Mouse (Mus musculus) midbrain, postnatal 0 days (tissue): ENCODE measurements around the gene Lrr1. TPM values are rescaled to one million over a fixed set of nuclear protein-coding genes. Genes with fewer than 3 reads are reported as not detected.

Experiments
- ATAC-seq: fragments of 200-750 bp; cut with Nextera tagmentation; 2 replicates; pipeline ENCODE4 v1.8.0; 2017; ENCODE audit warnings: moderate number of reproducible peaks, mild to moderate bottlenecking, moderate TSS enrichment, moderate library complexity; ENCODE audit not compliant: low FRiP score
- DNase-seq: peaks from one replicate; pipeline ENCODE4 v3.0.0-alpha.2; 2015; ENCODE audit warnings: low spot score
- H3K27ac ChIP-seq: fragments of 300-500 bp; sonication (generic); 2 replicates; pipeline ENCODE4 v1.5.1; 2014; ENCODE audit warnings: low read depth, mild to moderate bottlenecking, low read length, mixed read lengths
- H3K27me3 ChIP-seq: fragments of 300-500 bp; sonication (generic); 2 replicates; pipeline ENCODE4 v1.6.1; 2014; ENCODE audit warnings: low read length, control low read depth, mixed read lengths; ENCODE audit not compliant: insufficient read depth
- H3K36me3 ChIP-seq: fragments of 300-500 bp; sonication (generic); 2 replicates; pipeline ENCODE4 v1.6.1; 2014; ENCODE audit warnings: low read length, control low read depth, mixed read lengths; ENCODE audit not compliant: insufficient read depth
- H3K4me1 ChIP-seq: fragments of 300-500 bp; sonication (generic); 2 replicates; pipeline ENCODE4 v1.6.1; 2014; ENCODE audit warnings: mild to moderate bottlenecking, control low read depth, antibody characterized with exemption, low read length, mixed read lengths; ENCODE audit not compliant: insufficient read depth
- H3K4me2 ChIP-seq: fragments of 300-500 bp; sonication (generic); 2 replicates; pipeline ENCODE4 v1.6.1; 2014; ENCODE audit warnings: low read depth, mild to moderate bottlenecking, low read length, mixed read lengths; ENCODE audit not compliant: poor library complexity, severe bottlenecking
- H3K4me3 ChIP-seq: fragments of 300-500 bp; sonication (generic); 2 replicates; pipeline ENCODE4 v1.5.1; 2014; ENCODE audit warnings: low read depth, mild to moderate bottlenecking, low read length, moderate library complexity
- H3K9ac ChIP-seq: fragments of 300-500 bp; sonication (generic); replicated peaks from 2 replicates; pipeline ENCODE4 v1.6.1; 2014; ENCODE audit warnings: mild to moderate bottlenecking, low read length, moderate library complexity, mixed read lengths; ENCODE audit not compliant: poor library complexity, severe bottlenecking
- H3K9me3 ChIP-seq: fragments of 300-500 bp; sonication (generic); 2 replicates; pipeline ENCODE4 v1.6.1; 2016; ENCODE audit warnings: low read length, control low read depth
- CTCF ChIP-seq: IDR thresholded peaks from 2 replicates; pipeline ENCODE4 v1.5.1; 2016; ENCODE audit warnings: antibody characterized with exemption, mild to moderate bottlenecking
- WGBS: fragments of 180-500 bp; shearing (Covaris S2); extraction: QIAGEN DNeasy Blood & Tissue Kit; methylation state at CpG from one replicate; pipeline ENCODE4 v1.1.7; 2014; 5-methylcytosine and 5-hydroxymethylcytosine counted together
- polyA plus RNA-seq: library from polyadenylated mRNA; unstranded; fragments of >200 nt; fragmentation: Nextera tagmentation; extraction: Ambion mirVana; gene quantifications from 2 replicates; pipeline ENCODE4 v1.2.1, GENCODE M21; 2015
- total RNA-seq: library from RNA; depleted of rRNA; stranded (reverse); fragments of >200 nt; gene quantifications from 2 replicates; pipeline ENCODE4 v1.2.3, GENCODE M21; 2014

The Lrr1 gene
- total and polyA plus RNA-seq, 2 experiments from 2014 or later = 1.2 to 1.6 TPM

DNA sequence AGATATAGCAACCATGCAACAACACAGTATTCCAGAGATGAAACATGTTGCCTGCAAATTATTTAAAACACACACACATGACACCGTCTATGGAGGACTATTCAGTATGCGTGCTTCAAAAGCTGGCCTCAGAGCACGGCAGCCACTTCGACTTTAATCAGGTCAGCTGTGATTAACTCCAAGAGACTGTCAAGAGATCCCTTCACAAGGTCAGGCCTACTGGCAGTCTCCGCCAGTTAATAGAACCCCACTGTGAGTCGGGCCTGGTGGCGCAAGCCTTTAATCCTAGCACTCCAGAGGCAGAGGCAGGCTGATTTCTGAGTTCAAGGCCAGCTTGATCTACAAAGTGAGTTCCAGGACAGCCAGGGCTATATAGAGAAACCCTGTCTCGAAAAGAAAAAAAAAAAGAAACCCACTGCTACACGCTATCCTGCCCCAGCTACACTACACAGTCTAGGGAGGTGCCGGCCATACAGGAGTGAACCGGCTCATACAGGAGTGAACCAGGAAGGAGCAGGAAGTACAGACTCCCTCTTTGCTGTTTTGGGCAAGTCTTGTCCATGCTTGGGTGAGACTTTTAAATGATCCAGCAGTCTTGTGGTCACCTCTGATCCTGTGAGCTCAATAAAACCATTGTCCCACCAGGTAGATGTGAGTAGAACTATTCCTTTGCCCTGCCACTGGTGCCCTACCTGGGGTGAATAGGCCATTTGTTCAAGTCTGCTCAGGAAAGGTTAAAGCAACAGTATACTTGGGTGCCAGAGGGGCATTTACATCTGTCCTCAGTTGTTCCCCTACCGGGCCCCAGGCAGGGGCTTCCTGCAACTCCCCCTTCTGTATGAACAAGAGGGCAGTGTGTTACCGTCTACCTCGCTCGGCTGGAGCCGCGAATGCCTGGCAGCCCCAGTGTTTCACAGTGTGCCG is 41.7 kb downstream of the Lrr1 start:
- H3K27ac ChIP-seq = no peak overlapping the region
- no peak for TF ChIP-seq CTCF
- H3K4me2 ChIP-seq = no peak overlapping the region
- no peaks in the 10 kb centered on the region for H3K4me1 ChIP-seq
- H3K9me3 ChIP-seq = no peaks in the 10 kb centered on the region
- no peak overlapping the region for H3K9ac ChIP-seq
- H3K4me3 ChIP-seq = no peak overlapping the region
- WGBS = 90% methylated on average over 18 of the region's 18 CpGs
- ATAC-seq (no peak), DNase-seq (no peak)
- H3K36me3 ChIP-seq = no peaks in the 10 kb centered on the region
- no peaks in the 10 kb centered on the region for H3K27me3 ChIP-seq

DNA sequence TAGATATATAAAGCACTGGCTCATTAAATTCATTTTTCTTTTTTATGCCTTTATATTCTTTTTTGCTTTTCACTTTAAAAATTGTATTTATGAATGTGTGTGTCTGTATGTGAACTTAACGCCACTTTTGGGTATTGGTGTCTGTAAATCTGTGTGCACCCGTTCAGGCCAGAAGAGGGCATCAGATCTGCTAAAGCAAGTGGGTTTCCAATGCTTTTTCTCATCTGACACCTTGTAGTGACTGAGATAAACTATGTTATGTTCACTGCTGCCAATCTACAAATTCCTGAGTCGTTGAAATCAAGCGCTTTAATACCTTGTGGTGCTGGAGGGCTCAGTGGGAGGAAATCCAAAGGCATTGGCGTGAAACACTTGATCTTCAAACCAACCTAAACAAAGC is 42.4 kb downstream of the Lrr1 start:
- H3K9me3 ChIP-seq = no peaks in the 10 kb centered on the region
- H3K4me3 ChIP-seq = no peak overlapping the region
- H3K36me3 ChIP-seq = no peaks in the 10 kb centered on the region
- H3K9ac ChIP-seq = no peak overlapping the region
- DNase-seq (peak; percentile 24), ATAC-seq (no peak)
- H3K27me3 ChIP-seq = no peaks in the 10 kb centered on the region
- no peak overlapping the region for H3K27ac ChIP-seq
- TF ChIP-seq CTCF = peak; percentile 69
- 77% methylated on average over 5 of the region's 5 CpGs for WGBS
- H3K4me2 ChIP-seq = no peak overlapping the region
- H3K4me1 ChIP-seq = no peaks in the 10 kb centered on the region

DNA sequence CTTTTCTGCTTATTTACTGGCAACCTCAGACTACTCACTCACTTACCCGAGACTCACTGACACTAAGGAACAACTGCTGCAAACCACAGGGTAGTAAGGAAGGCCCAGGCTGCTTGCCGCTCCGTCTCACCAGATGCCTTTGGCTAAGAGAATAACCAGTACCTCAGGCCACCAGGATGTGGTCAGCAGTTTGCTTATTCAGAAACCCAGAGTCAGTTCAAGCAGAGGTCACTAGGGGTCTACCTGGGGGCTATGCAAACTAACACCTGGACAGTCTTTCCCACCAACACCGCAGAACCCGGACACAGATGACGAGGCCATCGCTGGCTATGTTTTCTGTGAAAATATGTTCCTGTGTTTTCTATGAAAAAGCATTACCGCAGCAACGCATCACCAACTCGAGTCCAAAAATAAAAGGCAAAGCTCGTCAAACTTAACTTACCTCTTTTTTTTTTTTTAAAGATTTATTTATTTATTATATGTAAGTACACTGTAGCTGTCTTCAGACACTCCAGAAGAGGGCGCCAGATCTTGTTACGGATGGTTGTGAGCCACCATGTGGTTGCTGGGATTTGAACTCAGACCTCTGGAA is 44.7 kb downstream of the Lrr1 start:
- Histone ChIP-seq H3K36me3 (no peaks in the 10 kb centered on the region), H3K4me1 (no peaks in the 10 kb centered on the region), H3K4me2 (no peak overlapping the region), H3K9me3 (no peaks in the 10 kb centered on the region), H3K4me3 (no peak overlapping the region), H3K27me3 (no peaks in the 10 kb centered on the region), H3K27ac (no peak overlapping the region), H3K9ac (no peak overlapping the region)
- 95% methylated on average over 13 of the region's 13 CpGs for WGBS
- ATAC-seq = no peak
- DNase-seq = no peak
- TF ChIP-seq CTCF = no peak

DNA sequence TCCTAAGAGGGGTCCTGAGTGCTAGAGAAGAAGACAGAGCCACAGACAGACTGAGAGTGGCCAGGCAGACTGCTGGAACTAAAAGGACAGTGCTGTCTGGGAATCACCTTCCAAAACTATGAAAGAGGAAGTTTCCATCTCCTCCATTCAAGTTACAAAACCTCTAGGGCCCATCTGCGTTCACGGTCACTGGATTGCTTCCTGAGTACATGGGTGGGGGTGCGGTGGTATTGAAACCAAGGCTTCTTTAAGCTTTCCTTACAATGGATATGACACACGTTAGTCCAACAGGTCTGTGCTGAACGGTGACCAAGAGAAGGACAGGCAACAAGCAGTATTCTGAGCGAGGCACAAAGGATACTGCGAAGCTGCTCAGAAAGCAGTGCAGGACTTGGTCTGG is 45.8 kb downstream of the Lrr1 start:
- Histone ChIP-seq H3K9ac (no peak overlapping the region), H3K27me3 (no peaks in the 10 kb centered on the region), H3K4me3 (no peak overlapping the region), H3K27ac (no peak overlapping the region), H3K9me3 (no peaks in the 10 kb centered on the region), H3K4me2 (no peak overlapping the region), H3K4me1 (no peaks in the 10 kb centered on the region), H3K36me3 (no peaks in the 10 kb centered on the region)
- 93% methylated on average over 7 of the region's 7 CpGs for WGBS
- TF ChIP-seq CTCF = no peak
- ATAC-seq = no peak
- DNase-seq = no peak

DNA sequence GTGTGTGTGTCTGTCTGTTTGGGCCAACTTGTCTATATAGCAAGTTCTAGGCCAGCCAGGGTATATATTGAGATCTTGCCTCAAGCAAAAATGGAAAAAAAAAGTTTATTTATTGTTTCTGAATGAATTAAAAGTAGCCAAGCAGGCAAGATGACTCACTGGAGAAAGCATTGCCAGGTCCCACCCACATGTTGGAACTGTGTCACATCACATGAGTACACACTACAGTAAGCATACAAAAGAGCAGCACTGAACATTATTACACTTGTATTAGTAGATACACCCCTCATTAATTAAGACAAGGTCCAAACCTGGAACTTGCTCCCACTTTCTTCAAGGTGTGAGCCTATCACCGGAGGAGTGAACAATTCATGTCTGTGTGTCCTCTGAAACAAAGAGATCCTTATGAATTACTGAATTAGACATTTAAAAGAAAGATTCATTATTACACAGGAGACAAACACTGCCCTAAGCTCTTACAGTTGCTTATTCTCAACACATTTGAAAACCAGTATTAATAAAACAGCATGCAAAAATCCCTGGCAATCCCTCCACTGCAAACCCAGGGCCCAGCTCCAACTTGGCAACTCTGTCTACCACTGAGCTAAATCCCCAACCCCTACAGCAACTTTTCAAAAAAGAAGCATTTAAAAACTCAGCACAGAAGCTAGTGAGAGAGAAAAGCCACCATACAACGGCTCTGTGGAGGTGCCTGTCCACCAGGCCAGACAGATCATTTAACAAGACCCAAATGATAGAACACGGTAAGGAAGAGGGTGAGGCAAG is 46.6 kb downstream of the Lrr1 start:
- H3K36me3 ChIP-seq = no peaks in the 10 kb centered on the region
- no peak overlapping the region for H3K4me3 ChIP-seq
- H3K27me3 ChIP-seq = no peaks in the 10 kb centered on the region
- no peak overlapping the region for H3K9ac ChIP-seq
- ATAC-seq (no peak), DNase-seq (no peak)
- no peak overlapping the region for H3K27ac ChIP-seq
- H3K4me2 ChIP-seq = no peak overlapping the region
- H3K9me3 ChIP-seq = no peaks in the 10 kb centered on the region
- 77% methylated on average over 3 of the region's 3 CpGs for WGBS
- H3K4me1 ChIP-seq = no peaks in the 10 kb centered on the region
- TF ChIP-seq CTCF = no peak

DNA sequence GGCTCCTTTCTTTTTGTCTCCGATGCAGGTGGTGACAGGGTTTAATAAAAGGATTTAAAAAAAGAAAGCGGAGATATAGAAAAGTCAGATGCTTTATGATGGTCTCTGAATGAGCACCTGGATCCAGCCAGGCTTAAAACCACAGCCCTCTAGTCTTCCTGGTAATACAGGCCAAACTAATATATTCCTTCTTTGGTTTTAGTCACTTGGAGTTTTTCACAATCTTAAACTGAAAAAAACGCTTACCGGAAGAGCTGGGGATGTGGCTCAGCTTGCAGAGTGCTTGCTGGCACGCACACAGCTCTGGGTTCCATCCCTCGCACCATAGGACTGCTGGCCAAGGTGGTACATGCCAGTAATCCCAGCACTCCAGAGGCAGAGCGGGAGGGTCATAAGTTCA is 48.0 kb downstream of the Lrr1 start:
- Histone ChIP-seq H3K4me2 (no peak overlapping the region), H3K36me3 (no peaks in the 10 kb centered on the region), H3K27me3 (no peaks in the 10 kb centered on the region), H3K27ac (no peak overlapping the region), H3K9ac (no peak overlapping the region), H3K4me1 (no peaks in the 10 kb centered on the region), H3K4me3 (no peak overlapping the region), H3K9me3 (no peaks in the 10 kb centered on the region)
- no peak for DNase-seq
- no peak for ATAC-seq
- no peak for TF ChIP-seq CTCF
- 90% methylated on average over 7 of the region's 7 CpGs for WGBS
